Mouse (Mus musculus): ENCODE measurements around the gene Reep3. TPM values are rescaled to one million over a fixed set of nuclear protein-coding genes. Genes with fewer than 3 reads are reported as not detected.

The Reep3 gene
- polyA plus RNA-seq (2021; fragmentation: Nextera tagmentation), result 11.5 and 14.7 TPM in 2 replicates
- long read RNA-seq, experiment 1, full-length matches to known transcripts, result 32 of 46 reads
- long read RNA-seq, experiment 1, partial matches to known transcripts, result 3 of 46 reads
- long read RNA-seq, experiment 1, other reads (novel, unspliced or antisense), result 11 of 46 reads
- long read RNA-seq, experiment 2, full-length matches to known transcripts, result 15 of 37 reads
- long read RNA-seq, experiment 2, partial matches to known transcripts, result 2 of 37 reads
- long read RNA-seq, experiment 2, other reads (novel, unspliced or antisense), result 20 of 37 reads

DNA sequence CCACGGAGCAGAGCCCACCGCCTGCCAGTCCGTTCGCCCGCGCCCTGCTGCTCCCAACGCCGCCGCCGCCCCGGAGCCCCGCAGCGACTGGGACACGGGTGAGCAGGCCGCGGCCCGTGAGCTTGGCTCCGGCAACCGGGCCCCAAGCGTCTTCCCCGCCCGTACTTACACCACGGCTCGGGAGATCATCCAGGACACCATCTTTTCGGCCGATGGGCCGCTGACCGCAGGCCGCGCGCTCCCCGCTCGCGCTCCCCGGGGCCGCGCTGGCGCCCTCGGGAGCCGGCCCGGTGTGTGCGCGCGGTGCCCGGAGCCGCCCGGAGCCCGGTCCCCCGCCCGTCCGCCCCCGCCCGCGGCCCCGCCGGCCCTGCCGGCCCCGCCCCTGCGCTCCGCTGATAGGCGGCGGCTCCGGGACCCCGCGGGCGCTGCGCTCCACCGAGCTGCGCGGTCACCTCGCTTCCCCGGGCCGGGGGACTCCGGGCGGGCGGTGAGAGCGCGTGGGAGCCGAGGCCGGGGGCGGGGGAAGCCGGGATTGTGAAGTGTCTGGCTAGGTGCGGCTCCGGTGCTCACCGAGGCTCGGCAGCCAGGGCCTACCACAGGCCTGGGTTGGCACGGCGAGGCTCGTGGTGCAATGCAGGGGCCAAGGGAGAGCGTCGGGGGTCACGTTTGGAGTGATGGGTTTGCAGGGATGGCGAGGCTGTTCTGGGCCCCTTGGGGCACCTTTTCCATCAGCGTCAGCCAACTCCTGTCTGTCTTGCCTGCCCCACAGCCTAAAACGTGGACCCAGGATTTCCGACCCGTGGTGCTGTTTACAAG lies at the start of gene Reep3:
Gene Reep3, minus strand, starts transcription at position 325 of the 816 bp plus-strand sequence.

DNA sequence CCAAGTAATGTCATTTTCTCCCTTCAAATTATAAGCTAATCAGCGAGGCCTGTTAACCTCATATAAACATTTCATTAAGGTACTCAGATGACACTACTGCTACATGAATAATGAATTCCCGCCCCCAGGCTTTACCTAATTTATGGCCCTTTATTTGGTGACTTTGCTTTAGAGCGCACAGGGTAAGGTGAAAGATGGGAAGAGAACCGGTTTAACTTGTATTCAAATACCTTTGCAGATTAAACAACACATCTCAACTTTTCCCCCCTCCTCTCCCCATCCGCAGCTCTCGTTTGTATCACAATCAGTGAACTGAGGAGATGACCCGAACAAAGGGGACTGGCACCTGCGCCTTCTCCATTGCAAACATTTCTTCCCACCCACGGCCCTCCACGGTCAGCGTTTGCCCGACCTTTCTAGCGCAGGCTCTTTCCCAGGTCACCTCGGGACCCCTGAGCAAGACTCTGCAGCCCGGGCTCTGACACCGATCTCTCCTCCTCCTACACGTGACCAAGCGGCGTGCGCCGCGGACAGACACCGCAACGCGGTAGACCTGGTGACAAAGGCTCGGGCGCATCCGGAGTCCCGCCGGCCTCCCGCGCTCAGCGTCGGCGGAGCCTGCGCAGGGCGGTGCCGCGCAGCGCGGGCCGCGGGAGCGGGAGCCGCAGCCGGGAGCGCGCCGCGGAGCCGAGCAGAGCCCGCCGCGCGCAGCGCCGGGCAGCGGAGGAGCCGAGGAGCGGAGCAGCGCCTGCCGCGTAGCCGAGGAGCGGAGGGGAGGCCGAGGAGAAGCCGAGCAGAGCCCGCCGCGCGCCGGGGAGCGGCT lies 736 bp downstream of the Reep3 start, which contains the start of gene Jmjd1c:
Gene Jmjd1c, plus strand, starts transcription at position 328 of the 823 bp plus-strand sequence.

Other genes with a start within 250 kb of the Reep3 start
- gene Jmjd1c, start 820 bp downstream of the Reep3 start, polyA plus RNA-seq (2021; fragmentation: Nextera tagmentation), result 6.8 and 15.9 TPM in 2 replicates
- 31.7 and 31.8 TPM in 2 replicates for gene Nrbf2, start 188.4 kb upstream of the Reep3 start, polyA plus RNA-seq (2021; fragmentation: Nextera tagmentation)

All from left cerebral cortex, adult 6 months (tissue).